ENCODE assay signal across 8 mouse cellular contexts in genomic region chr6:143326956-143327722, GRCm38 (mm10).
DNase-seq lines count a peak whose midpoint lies in the region; ATAC-seq and TF ChIP-seq lines count a peak whose summit lies in the region.

No protein-coding gene starts in this region.

- no peak for TF ChIP-seq CTCF in hindbrain, postnatal 0 days (IDR thresholded peaks at IDR 0.05; ENCODE audit: low read depth)

- H3K9ac ChIP-seq in hindbrain, postnatal 0 days (replicated peaks; ENCODE audit: low read length) = no peak overlapping the region
- no peak overlapping the region for H3K9ac ChIP-seq in hindbrain, embryonic 11.5 days (ENCODE audit: low read depth, low read length)
- H3K9ac ChIP-seq in limb, embryonic 13.5 days = no peak overlapping the region
- no peak overlapping the region for H3K9ac ChIP-seq in hindbrain, embryonic 12.5 days

- no peaks in the 10 kb centered on the region for H3K27me3 ChIP-seq in hindbrain, postnatal 0 days (ENCODE audit: insufficient read depth, low read length)
- H3K27me3 ChIP-seq in hindbrain, embryonic 11.5 days (ENCODE audit: control insufficient read depth, insufficient read depth, low read length) = no peaks in the 10 kb centered on the region
- H3K27me3 ChIP-seq in limb, embryonic 13.5 days = 0 out of 2 replicates have a peak, but pooled peaks cover 10% of the 10 kb centered on the region
- no peaks in the 10 kb centered on the region for H3K27me3 ChIP-seq in hindbrain, embryonic 12.5 days

- H3K4me3 ChIP-seq in hindbrain, postnatal 0 days (ENCODE audit: low read length) = no peak overlapping the region
- H3K4me3 ChIP-seq in hindbrain, embryonic 11.5 days (ENCODE audit: low read depth, low read length) = no peak overlapping the region
- H3K4me3 ChIP-seq in limb, embryonic 13.5 days = no peak overlapping the region
- H3K4me3 ChIP-seq in hindbrain, embryonic 12.5 days = no peak overlapping the region

- no peaks in the 10 kb centered on the region for H3K9me3 ChIP-seq in hindbrain, postnatal 0 days (ENCODE audit: low read length)
- H3K9me3 ChIP-seq in hindbrain, embryonic 11.5 days (ENCODE audit: control insufficient read depth, low read length) = no peaks in the 10 kb centered on the region
- H3K9me3 ChIP-seq in limb, embryonic 13.5 days = no peaks in the 10 kb centered on the region
- no peaks in the 10 kb centered on the region for H3K9me3 ChIP-seq in hindbrain, embryonic 12.5 days (replicated peaks)

- 0 out of 2 replicates have a peak overlapping the region, but pooled peaks have one; percentile 3 for H3K4me2 ChIP-seq in hindbrain, postnatal 0 days (ENCODE audit: low read depth, low read length)
- H3K4me2 ChIP-seq in hindbrain, embryonic 11.5 days (replicated peaks; ENCODE audit: low read depth, low read length) = no peak overlapping the region; the same call in 1 of the 2 replicates
- 0 out of 2 replicates have a peak overlapping the region, but pooled peaks have one; percentile 3 for H3K4me2 ChIP-seq in limb, embryonic 13.5 days (replicated peaks)
- H3K4me2 ChIP-seq in hindbrain, embryonic 12.5 days (replicated peaks) = no peak overlapping the region

- H3K4me1 ChIP-seq in hindbrain, postnatal 0 days (ENCODE audit: insufficient read depth, low read length) = no peaks in the 10 kb centered on the region
- H3K4me1 ChIP-seq in hindbrain, embryonic 11.5 days (replicated peaks; ENCODE audit: control insufficient read depth, insufficient read depth, low read length) = no peaks in the 10 kb centered on the region; the same call in 1 of the 2 replicates
- H3K4me1 ChIP-seq in limb, embryonic 13.5 days = peaks cover 6% of the 10 kb centered on the region; the same call in 1 of the 2 replicates
- H3K4me1 ChIP-seq in hindbrain, embryonic 12.5 days = peaks cover 5% of the 10 kb centered on the region; the same call in 1 of the 2 replicates

- no peaks in the 10 kb centered on the region for H3K36me3 ChIP-seq in hindbrain, postnatal 0 days (ENCODE audit: insufficient read depth, low read length)
- H3K36me3 ChIP-seq in hindbrain, embryonic 11.5 days (ENCODE audit: control insufficient read depth, insufficient read depth, low read length) = no peaks in the 10 kb centered on the region
- no peaks in the 10 kb centered on the region for H3K36me3 ChIP-seq in limb, embryonic 13.5 days
- H3K36me3 ChIP-seq in hindbrain, embryonic 12.5 days = no peaks in the 10 kb centered on the region

- 80% methylated on average over 22 of the region's 22 CpGs for WGBS in hindbrain, postnatal 0 days
- 83% methylated on average over 22 of the region's 22 CpGs for WGBS in hindbrain, embryonic 11.5 days
- 83% methylated on average over 22 of the region's 22 CpGs for WGBS in limb, embryonic 13.5 days
- WGBS in hindbrain, embryonic 12.5 days = 84% methylated on average over 22 of the region's 22 CpGs

- no peak for DNase-seq in hindbrain, postnatal 0 days (ENCODE audit: low spot score)
- no peak for DNase-seq in hindbrain, embryonic 11.5 days (ENCODE audit: low spot score)
- peak; percentile 83 for DNase-seq in MEL-GATA-1-ER (ENCODE audit: extremely low read depth, low read depth)
- DNase-seq in naive thymus-derived CD4-positive, alpha-beta T cell, adult 2 months (ENCODE audit: low read depth) = peak; percentile 37
- no peak for DNase-seq in urinary bladder, postnatal 36 days (ENCODE audit: low spot score in 2 of 2)
- no peak for DNase-seq in cerebellum, postnatal 25 days

- no peak for ATAC-seq in hindbrain, postnatal 0 days
- ATAC-seq in hindbrain, embryonic 11.5 days (ENCODE audit: low FRiP score) = no peak
- no peak for ATAC-seq in limb, embryonic 13.5 days (ENCODE audit: low FRiP score, low read depth)
- no peak for ATAC-seq in hindbrain, embryonic 12.5 days (ENCODE audit: low FRiP score)

- H3K27ac ChIP-seq in hindbrain, postnatal 0 days = no peak overlapping the region
- H3K27ac ChIP-seq in hindbrain, embryonic 11.5 days (ENCODE audit: low read depth, low read length) = no peak overlapping the region
- no peak overlapping the region for H3K27ac ChIP-seq in limb, embryonic 13.5 days
- H3K27ac ChIP-seq in hindbrain, embryonic 12.5 days = no peak overlapping the region

Comparison
In these comparisons a context has a peak if more than half of its experiments do, and no peak if none do; other contexts are left out.
1. H3K4me2 ChIP-seq: peak in hindbrain, postnatal 0 days (single experiment) and limb, embryonic 13.5 days (single experiment); none in hindbrain, embryonic 11.5 days (single experiment) and hindbrain, embryonic 12.5 days (single experiment).
2. DNase-seq: peak in MEL-GATA-1-ER (single experiment) and naive thymus-derived CD4-positive, alpha-beta T cell, adult 2 months (single experiment); none in hindbrain, postnatal 0 days (single experiment), hindbrain, embryonic 11.5 days (single experiment), urinary bladder, postnatal 36 days (0 of 2) and cerebellum, postnatal 25 days (0 of 2).